Mouse (Mus musculus): Measurements from ENCODE around the gene Ankrd13a.

Gene Ankrd13a

GRCm38 (mm10) chr5:114799848-114800247 is 25.4 kb downstream of the Ankrd13a start:
- DNase-seq (ENCODE audit: low spot score) = no peak

GRCm38 (mm10) chr5:114801049-114801448 is 26.6 kb downstream of the Ankrd13a start:
- no peak for DNase-seq (ENCODE audit: low spot score)

GRCm38 (mm10) chr5:114801841-114802240 is 27.4 kb downstream of the Ankrd13a start:
- no peak for DNase-seq (ENCODE audit: low spot score)

GRCm38 (mm10) chr5:114803231-114803630 is 28.8 kb downstream of the Ankrd13a start:
- DNase-seq (ENCODE audit: low spot score) = no peak

- no peak for DNase-seq (ENCODE audit: low spot score)
Measured at GRCm38 (mm10) chr5:114804335-114804734, 29.9 kb downstream of the Ankrd13a start.

GRCm38 (mm10) chr5:114804958-114805357 is 30.5 kb downstream of the Ankrd13a start:
- DNase-seq (ENCODE audit: low spot score) = no peak

DNA sequence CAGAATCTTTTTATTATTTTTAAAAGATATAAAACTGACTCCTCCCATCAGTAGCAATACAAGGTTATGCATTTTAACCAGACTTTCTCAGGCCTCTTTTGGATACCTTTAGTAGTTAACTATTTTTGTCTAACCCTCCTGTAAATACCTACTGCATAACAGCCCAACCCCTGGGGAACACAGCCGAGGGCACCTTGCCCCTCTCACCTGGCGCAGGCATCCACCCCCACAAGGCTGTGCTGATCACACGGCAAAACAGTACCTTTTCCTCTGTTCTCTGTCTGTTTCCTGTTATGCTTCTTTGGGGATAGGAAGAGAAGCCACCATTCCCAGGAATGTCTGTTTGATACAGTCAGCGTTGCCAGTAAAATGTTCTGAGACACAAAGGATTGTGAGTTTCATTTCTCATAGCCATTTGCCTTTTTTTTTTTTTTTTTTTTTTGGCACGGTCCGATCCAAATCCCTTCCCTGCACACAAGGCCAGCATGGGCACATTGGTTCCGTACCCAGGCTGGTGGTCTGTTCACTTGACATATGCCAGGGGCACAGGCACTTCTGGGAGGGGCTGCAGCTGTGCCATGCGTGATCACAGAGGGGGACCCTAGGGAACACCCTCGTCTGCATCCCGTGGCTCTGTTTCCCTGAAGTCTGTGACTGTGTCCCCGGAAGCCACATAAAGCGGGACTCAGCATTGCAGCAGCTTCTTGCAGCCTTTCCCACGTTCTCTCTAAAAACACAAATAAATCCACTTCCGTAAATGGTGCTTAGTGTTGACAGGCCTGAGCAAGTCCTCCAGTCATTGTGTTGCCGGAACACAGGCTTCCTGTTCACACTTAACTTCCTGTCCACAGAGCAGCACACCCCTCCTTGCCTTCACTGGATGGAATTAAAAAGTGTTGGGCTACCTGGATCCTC is 31.2 kb downstream of the Ankrd13a start:
- no peak for DNase-seq (ENCODE audit: low spot score)

GRCm38 (mm10) chr5:114806636-114807035 is 32.2 kb downstream of the Ankrd13a start:
- DNase-seq (ENCODE audit: low spot score) = no peak

GRCm38 (mm10) chr5:114807063-114807462 is 32.6 kb downstream of the Ankrd13a start:
- DNase-seq (ENCODE audit: low spot score) = no peak

DNA sequence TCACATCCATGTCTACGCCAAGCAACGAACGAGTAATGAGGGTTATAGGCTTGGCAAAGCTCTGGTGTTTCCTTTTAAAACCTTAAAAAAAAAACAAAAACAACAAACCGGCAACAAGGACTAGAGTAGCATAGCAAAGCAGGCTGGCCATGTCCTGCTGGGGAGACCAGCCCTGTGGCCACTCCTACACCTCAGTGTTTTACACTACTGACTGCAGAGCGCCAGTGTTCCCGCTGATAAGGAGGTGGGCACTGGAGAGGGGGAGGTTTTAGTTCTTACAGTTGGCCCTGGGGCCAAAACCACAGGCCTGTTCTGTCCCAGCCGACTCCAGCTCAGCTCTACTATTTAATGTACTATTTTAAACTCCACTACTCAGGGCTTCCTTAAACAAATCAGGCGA is 33.0 kb downstream of the Ankrd13a start:
- no peak for DNase-seq (ENCODE audit: low spot score)

DNA sequence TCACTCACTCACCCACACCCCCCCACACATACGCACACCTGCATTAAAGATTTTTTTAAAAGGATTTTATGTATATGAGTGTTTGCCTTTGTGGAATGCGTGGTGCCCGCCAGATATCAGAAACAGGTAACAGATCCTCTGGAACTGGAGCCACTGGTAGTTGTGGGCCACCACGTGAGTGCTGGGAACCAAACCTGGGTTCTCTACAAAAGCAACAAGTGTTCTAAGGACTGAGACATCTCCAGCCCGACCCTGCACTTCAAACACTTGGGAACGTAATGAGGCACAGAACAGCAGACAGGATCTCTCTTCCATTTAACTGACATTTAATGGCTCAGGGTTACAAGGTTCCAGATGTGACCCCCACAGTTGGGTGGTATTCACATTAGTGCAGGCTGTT is 33.4 kb downstream of the Ankrd13a start:
- no peak for DNase-seq (ENCODE audit: low spot score)

DNA sequence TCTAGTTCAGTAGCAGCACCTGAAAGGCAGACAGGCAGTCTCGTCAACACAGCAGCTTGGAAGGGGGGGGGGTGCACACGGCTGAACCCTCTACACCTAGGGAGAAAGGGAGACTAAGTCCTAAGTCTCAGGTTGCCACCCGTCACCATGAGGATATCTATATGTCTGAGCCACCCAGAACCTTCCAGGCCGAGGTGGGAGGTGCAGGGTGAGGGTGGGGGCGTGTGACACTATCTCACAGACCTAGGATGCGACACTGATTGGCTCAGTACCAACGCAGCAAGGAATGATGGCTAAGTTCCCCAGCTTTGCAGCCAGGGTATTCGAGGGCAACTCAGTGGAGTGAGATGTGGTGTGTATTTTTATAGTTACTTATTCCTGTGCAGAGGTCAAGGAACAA is 33.9 kb downstream of the Ankrd13a start:
- DNase-seq (ENCODE audit: low spot score) = no peak

DNA sequence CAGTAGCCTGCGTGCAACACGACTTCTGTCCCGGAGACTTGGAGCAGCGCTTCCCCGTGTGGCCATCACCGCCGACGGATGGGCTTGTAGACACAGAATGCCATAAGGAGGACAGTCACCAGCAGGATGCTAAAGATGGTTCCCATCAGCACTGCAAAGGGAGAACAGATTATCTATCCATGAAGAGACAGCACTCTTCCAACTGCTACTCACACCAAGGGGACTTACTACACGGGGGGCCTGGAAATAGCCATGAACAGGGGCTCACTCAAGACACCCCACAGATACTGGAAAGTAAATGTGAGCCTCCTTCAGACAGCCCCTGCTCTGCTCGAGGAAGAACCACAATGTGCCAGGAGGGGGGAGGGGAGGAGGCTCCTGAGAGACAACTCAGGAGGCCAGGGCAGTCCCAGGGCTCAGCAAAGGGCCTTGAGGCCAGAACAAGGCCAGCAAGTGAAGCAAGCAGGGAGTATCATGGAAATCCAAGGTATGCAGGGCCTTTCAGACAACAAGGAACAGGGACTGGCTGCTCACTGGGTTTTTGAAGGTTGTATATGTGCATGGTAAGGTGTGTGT is 34.8 kb downstream of the Ankrd13a start:
- DNase-seq (ENCODE audit: low spot score) = no peak

- DNase-seq (ENCODE audit: low spot score) = no peak
Measured at GRCm38 (mm10) chr5:114809826-114810225, 35.3 kb downstream of the Ankrd13a start.

GRCm38 (mm10) chr5:114813525-114814181 is 39.2 kb downstream of the Ankrd13a start:
- DNase-seq (ENCODE audit: low spot score) = peak; percentile 80

DNA sequence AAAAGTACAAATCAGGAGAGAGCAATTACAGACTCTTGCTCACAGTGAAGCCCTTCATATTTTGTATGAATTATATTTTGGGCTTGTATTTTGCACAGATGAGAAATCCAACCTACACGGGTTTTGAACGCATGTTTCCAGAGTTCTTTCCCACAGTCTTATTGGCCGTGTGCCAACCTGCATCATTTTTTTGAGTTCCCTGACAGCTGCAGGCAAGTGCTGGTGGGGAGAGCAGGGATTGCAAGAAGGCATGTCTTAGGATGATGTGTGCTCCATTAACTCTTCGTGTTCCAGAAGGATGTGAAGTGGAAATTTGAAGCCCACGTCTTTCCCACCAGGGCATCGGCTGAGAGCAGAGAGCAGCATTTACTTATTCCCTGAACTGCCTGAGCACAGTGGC is 42.1 kb downstream of the Ankrd13a start:
- DNase-seq (ENCODE audit: low spot score) = no peak

- DNase-seq (ENCODE audit: low spot score) = no peak
Measured at GRCm38 (mm10) chr5:114818124-114818523, 43.6 kb downstream of the Ankrd13a start.

GRCm38 (mm10) chr5:114822796-114823688 is 48.6 kb downstream of the Ankrd13a start, which contains the start of gene 1500011B03Rik:
TSS of gene 1500011B03Rik (minus strand) at chr5:114823468.
- DNase-seq (ENCODE audit: low spot score) = peak; percentile 50

- no peak for DNase-seq (ENCODE audit: low spot score)
Measured at GRCm38 (mm10) chr5:114824197-114824596, 49.7 kb downstream of the Ankrd13a start.

GRCm38 (mm10) chr5:114825978-114826691 is 51.7 kb downstream of the Ankrd13a start:
- no peak for DNase-seq (ENCODE audit: low spot score)

GRCm38 (mm10) chr5:114827427-114827826 is 53.0 kb downstream of the Ankrd13a start:
- no peak for DNase-seq (ENCODE audit: low spot score)

Data from left cerebral cortex, adult 11 months (tissue).